Mouse (Mus musculus) liver, embryonic 14.5 days (tissue): Measurements from ENCODE around the gene Zc3h13. TPM values are rescaled to one million over a fixed set of nuclear protein-coding genes. Genes with fewer than 3 reads are reported as not detected.

Experiments
- ATAC-seq: fragments of 200-750 bp; cut with Nextera tagmentation; 2 replicates; pipeline ENCODE4 v1.8.0; 2017; ENCODE audit warnings: moderate number of reproducible peaks, mild to moderate bottlenecking, moderate library complexity; ENCODE audit not compliant: insufficient read depth
- DNase-seq, 3 experiments: peaks; one replicate each; pipeline ENCODE4 v3.0.0-alpha.2; 2012 to 2013; ENCODE audit warnings: low read depth in 3 of 3, low spot score in 3 of 3
- H3K27ac ChIP-seq: fragments of 300-500 bp; sonication (generic); 2 replicates; pipeline ENCODE4 v1.5.1; 2014; ENCODE audit warnings: moderate library complexity, mild to moderate bottlenecking, control low read depth, inconsistent platforms
- H3K27me3 ChIP-seq: fragments of 300-500 bp; sonication (generic); 2 replicates; pipeline ENCODE4 v1.6.1; 2014; ENCODE audit warnings: mild to moderate bottlenecking, low read length, moderate library complexity; ENCODE audit not compliant: control insufficient read depth, insufficient read depth
- H3K36me3 ChIP-seq: fragments of 300-500 bp; sonication (generic); replicated peaks from 2 replicates; pipeline ENCODE4 v1.6.1; 2014; ENCODE audit warnings: low read depth; ENCODE audit not compliant: control insufficient read depth, insufficient read depth
- H3K4me1 ChIP-seq, 2 experiments: fragments of 200-500 bp in 1 of 2; fragments of 300-500 bp in 1 of 2; sonication (generic) in 1 of 2; replicated peaks; 2 replicates each; pipeline ENCODE4 v1.6.1; 2012 to 2014; ENCODE audit warnings: antibody characterized with exemption in 1 of 2, inconsistent platforms in 1 of 2, low read length in 1 of 2; ENCODE audit not compliant: control insufficient read depth in 2 of 2, insufficient read depth in 2 of 2
- H3K4me2 ChIP-seq: fragments of 300-500 bp; sonication (generic); 2 replicates; pipeline ENCODE4 v1.6.1; 2014; ENCODE audit warnings: low read depth, mild to moderate bottlenecking, control low read depth, moderate library complexity
- H3K4me3 ChIP-seq, 2 experiments: fragments of 200-500 bp in 1 of 2; fragments of 300-500 bp in 1 of 2; sonication (generic) in 1 of 2; 2 replicates each; pipeline ENCODE4 v1.5.1; 2012 to 2014; ENCODE audit warnings: low read depth in 2 of 2, low read length in 2 of 2, mild to moderate bottlenecking in 2 of 2, control low read depth in 1 of 2, inconsistent platforms in 1 of 2, moderate library complexity in 1 of 2; ENCODE audit not compliant: insufficient read depth in 1 of 2
- H3K9ac ChIP-seq: fragments of 300-500 bp; sonication (generic); replicated peaks from 2 replicates; pipeline ENCODE4 v1.6.1; 2014; ENCODE audit warnings: mild to moderate bottlenecking, control low read depth, moderate library complexity
- H3K9me3 ChIP-seq: fragments of 300-500 bp; sonication (generic); 2 replicates; pipeline ENCODE4 v1.6.1; 2016; ENCODE audit warnings: low read length, mixed read lengths; ENCODE audit not compliant: control insufficient read depth
- CTCF ChIP-seq: IDR thresholded peaks from 2 replicates; pipeline ENCODE4 v1.5.1; 2016; ENCODE audit warnings: antibody characterized with exemption, low read depth, control low read depth
- EP300 ChIP-seq: IDR thresholded peaks from 2 replicates; pipeline ENCODE4 v1.6.1; 2016; ENCODE audit warnings: antibody characterized with exemption, low read depth
- WGBS: fragments of 180-500 bp; shearing (Covaris S2); extraction: QIAGEN DNeasy Blood & Tissue Kit; methylation state at CpG from one replicate; pipeline ENCODE4 v1.1.7; 2014; ENCODE audit not compliant: insufficient replicate concordance; 5-methylcytosine and 5-hydroxymethylcytosine counted together
- polyA plus RNA-seq, 2 experiments: library from polyadenylated mRNA; depleted of rRNA in 1 of 2; stranded (reverse) in 1 of 2; unstranded in 1 of 2; fragments of >200 nt; fragmentation: Nextera tagmentation in 1 of 2; extraction: Ambion mirVana in 1 of 2; gene quantifications; 2 replicates each; pipeline versions ENCODE4 v1.2.1 to v1.2.3; 2012 to 2014

Gene Zc3h13
- polyA plus RNA-seq, 2 experiments: 8.1 to 9.2 TPM

- Histone ChIP-seq H3K4me3 (no peak overlapping the region), H3K4me2 (no peak overlapping the region), H3K9ac (no peak overlapping the region), H3K9me3 (no peaks in the 10 kb centered on the region), H3K27me3 (no peaks in the 10 kb centered on the region), H3K4me1 (no peaks in the 10 kb centered on the region), H3K36me3 (no peaks in the 10 kb centered on the region), H3K27ac (no peak overlapping the region)
- ATAC-seq (no peak), DNase-seq (no peak)
- 81% methylated on average over 5 of the region's 5 CpGs for WGBS
- TF ChIP-seq EP300 (no peak), CTCF (no peak)
Measured at GRCm38 (mm10) chr14:75269531-75269930, 14.6 kb upstream of the Zc3h13 start.

- Histone ChIP-seq H3K27ac (no peak overlapping the region), H3K4me2 (no peak overlapping the region), H3K4me1 (peaks cover 0 to 2% of the 10 kb centered on the region in 2 experiments; a peak in 1 of 4 replicates), H3K9ac (no peak overlapping the region), H3K4me3 (no peak overlapping the region), H3K9me3 (no peaks in the 10 kb centered on the region), H3K36me3 (no peaks in the 10 kb centered on the region), H3K27me3 (no peaks in the 10 kb centered on the region)
- WGBS: 70% methylated on average over 6 of the region's 6 CpGs
- no peak for TF ChIP-seq CTCF
- TF ChIP-seq EP300: no peak
- DNase-seq (no peak), ATAC-seq (no peak)
Measured at GRCm38 (mm10) chr14:75279716-75280115, 4.5 kb upstream of the Zc3h13 start.

- DNase-seq (no peak), ATAC-seq (no peak)
- no peaks in the 10 kb centered on the region for H3K27me3 ChIP-seq
- H3K36me3 ChIP-seq: no peaks in the 10 kb centered on the region
- TF ChIP-seq EP300: no peak
- H3K4me2 ChIP-seq: no peak overlapping the region
- H3K4me1 ChIP-seq: peaks cover 3 to 4% of the 10 kb centered on the region in 2 experiments; a peak in 3 of 4 replicates
- no peak overlapping the region for H3K4me3 ChIP-seq
- H3K9ac ChIP-seq: no peak overlapping the region
- WGBS: 61% methylated on average over 5 of the region's 5 CpGs
- H3K27ac ChIP-seq: no peak overlapping the region
- H3K9me3 ChIP-seq: no peaks in the 10 kb centered on the region
Measured at GRCm38 (mm10) chr14:75280406-75280805, 3.8 kb upstream of the Zc3h13 start.

GRCm38 (mm10) chr14:75283609-75284192 is 472 bp upstream of the Zc3h13 start:
- 6% methylated on average over 19 of the region's 19 CpGs for WGBS
- peak; percentile 24 for ATAC-seq
- H3K4me2 ChIP-seq: peak overlapping the region; percentile 74
- no peak overlapping the region for H3K27ac ChIP-seq
- no peaks in the 10 kb centered on the region for H3K36me3 ChIP-seq
- H3K27me3 ChIP-seq: no peaks in the 10 kb centered on the region
- DNase-seq: no peak
- H3K4me1 ChIP-seq: peaks cover 5% of the 10 kb centered on the region in 2 experiments
- TF ChIP-seq EP300 (no peak), CTCF (no peak)
- peak overlapping the region; percentile 49 for H3K9ac ChIP-seq
- H3K4me3 ChIP-seq: peak overlapping the region; percentile 86 to 95
- no peaks in the 10 kb centered on the region for H3K9me3 ChIP-seq

- Histone ChIP-seq H3K27me3 (no peaks in the 10 kb centered on the region), H3K36me3 (no peaks in the 10 kb centered on the region), H3K4me1 (no peaks in the 10 kb centered on the region), H3K27ac (no peak overlapping the region), H3K9me3 (no peaks in the 10 kb centered on the region), H3K4me3 (no peak overlapping the region), H3K9ac (no peak overlapping the region), H3K4me2 (no peak overlapping the region)
- WGBS: 86% methylated on average over 1 of the region's 1 CpGs
- DNase-seq: no peak
- no peak for ATAC-seq
- TF ChIP-seq EP300 (no peak), CTCF (no peak)
Measured at GRCm38 (mm10) chr14:75301081-75301480, 16.9 kb downstream of the Zc3h13 start.
